Mouse (Mus musculus) thymus, postnatal 0 days (tissue): ENCODE measurements around the gene Abtb2. TPM values are rescaled to one million over a fixed set of nuclear protein-coding genes. Genes with fewer than 3 reads are reported as not detected.

Experiments used
- DNase-seq: peaks from one replicate; pipeline ENCODE4 v3.0.0-alpha.2; 2015; ENCODE audit warnings: low spot score
- polyA plus RNA-seq: library from polyadenylated mRNA; unstranded; fragments of >200 nt; fragmentation: Nextera tagmentation; extraction: Ambion mirVana; gene quantifications from 2 replicates; pipeline ENCODE4 v1.2.1, GENCODE M21; 2015

The Abtb2 gene
- polyA plus RNA-seq, 1 experiment from 2014 or later: 37.2 TPM

DNA sequence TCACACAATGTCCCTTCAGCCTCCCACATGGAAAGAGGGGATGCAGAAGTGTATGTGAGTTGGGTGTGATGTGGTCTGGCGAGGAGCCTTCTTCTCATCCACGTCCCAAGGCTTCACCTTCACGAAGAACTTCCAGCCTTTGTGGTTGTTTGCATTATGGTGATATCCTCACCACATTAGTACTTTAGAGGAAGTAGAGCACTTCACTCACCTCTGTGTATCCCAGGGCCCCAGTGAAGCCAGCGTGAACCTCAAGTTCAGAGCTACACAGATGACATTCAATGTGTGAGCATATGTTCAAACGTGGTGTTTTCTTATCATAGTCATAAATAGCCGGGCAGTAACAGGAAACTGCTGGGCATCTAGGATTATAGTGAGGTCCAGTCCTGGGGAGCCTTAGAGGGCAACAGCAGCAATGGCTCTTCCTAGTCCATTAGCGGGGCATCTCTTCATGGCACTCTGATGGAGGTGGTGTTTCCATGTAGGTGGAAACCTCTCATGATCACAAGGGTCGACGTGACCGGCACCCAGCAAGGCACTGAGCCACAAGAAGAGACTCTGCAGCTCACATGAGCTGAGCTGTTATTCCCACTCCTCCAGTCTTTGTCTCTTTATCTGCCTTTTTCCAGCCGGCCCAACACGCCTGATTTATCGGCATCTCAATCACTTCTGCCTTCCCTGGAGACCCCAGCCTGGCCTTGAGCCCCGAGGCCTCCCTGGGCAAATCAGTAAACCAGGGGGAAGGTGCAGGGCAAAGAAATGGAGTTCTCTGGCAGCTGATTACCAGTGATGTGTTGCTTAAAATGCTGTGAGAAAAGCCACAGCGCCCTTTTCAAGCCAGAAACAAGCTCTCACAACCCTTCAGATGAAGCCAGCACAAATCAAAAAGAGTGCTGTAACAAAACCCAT is 93.8 kb downstream of the Abtb2 start:
- peak; percentile 46 for DNase-seq

GRCm38 (mm10) chr2:103661696-103662095 is 95.6 kb downstream of the Abtb2 start:
- no peak for DNase-seq

- DNase-seq: peak; percentile 81
These were observed 96.0 kb downstream of the Abtb2 start for GRCm38 (mm10) chr2:103662121-103662520.

- DNase-seq: peak; percentile 60
These were observed 98.2 kb downstream of the Abtb2 start for GRCm38 (mm10) chr2:103664341-103664740.

- peak; percentile 79 for DNase-seq
These were observed 102.1 kb downstream of the Abtb2 start for GRCm38 (mm10) chr2:103667962-103668815.

DNA sequence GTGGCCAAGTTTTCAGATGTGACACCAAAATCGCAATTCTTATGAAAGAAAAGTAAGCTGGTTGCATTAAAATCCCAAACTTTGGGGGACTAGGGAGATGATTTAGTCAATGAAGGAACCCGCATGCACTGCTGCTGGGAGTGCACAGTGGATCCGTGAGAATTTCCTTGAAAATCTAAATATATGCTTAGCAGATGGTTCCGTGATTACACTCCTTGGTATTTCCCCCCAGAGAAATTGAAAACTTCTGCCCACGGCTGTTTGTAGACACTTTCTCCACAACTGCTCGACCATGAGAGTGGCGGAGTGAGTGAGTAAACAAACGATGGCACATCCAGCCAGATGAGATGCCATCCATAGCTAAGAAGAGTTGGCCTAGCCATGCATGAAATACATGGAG is 102.8 kb downstream of the Abtb2 start:
- DNase-seq: no peak

- no peak for DNase-seq
These were observed 103.5 kb downstream of the Abtb2 start for GRCm38 (mm10) chr2:103669561-103669960.

GRCm38 (mm10) chr2:103670276-103670680 is 104.2 kb downstream of the Abtb2 start:
- no peak for DNase-seq

DNA sequence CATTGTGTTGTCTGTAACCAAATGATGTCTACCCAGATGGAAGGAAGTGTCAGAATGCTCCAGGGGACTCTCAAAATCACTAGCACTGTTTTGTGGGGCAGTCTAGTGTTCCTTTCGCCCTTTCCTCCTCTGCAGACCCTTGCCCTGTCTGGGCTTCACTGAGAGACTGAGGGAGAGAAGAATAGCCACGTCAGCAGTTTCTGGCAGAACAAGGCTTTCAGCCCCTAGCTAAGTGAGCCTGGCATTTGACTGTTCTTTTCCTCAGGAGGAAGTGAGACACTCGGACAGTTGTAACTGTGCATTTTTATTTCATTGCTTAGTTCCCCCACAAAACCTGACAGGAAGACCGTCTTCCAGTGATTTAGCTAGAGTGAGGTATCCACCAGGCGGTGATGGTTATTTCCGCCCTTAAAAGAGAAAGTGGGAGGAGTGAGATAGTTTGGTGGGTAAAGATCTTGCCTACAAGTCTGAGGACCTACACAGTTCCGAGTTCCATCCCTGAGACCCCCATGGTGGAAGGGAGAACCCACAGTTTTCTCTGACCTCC is 106.5 kb downstream of the Abtb2 start:
- peak; percentile 63 for DNase-seq

- DNase-seq: no peak
These were observed 107.5 kb downstream of the Abtb2 start for GRCm38 (mm10) chr2:103673609-103674008.

DNA sequence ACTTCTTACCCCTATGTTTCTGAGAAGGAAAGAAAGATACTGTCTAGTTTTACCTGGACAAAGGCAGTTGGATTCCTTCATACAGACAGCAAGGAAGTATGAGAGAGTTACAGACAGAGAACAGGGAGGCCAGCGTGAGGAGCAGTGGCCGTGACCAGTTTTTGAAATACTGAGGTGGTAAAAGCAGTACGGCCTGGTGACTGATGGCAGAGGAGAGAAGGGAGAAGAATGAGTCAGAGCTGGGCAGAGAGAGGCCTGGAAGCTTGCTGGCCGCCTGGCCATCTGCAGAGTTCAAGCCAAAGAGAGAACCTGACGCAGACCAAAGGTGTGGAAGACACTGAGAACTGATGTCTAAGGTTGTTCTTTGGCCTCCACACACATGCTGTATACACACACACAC is 109.3 kb downstream of the Abtb2 start:
- DNase-seq: no peak

- no peak for DNase-seq
These were observed 110.7 kb downstream of the Abtb2 start for GRCm38 (mm10) chr2:103676808-103677207.

DNA sequence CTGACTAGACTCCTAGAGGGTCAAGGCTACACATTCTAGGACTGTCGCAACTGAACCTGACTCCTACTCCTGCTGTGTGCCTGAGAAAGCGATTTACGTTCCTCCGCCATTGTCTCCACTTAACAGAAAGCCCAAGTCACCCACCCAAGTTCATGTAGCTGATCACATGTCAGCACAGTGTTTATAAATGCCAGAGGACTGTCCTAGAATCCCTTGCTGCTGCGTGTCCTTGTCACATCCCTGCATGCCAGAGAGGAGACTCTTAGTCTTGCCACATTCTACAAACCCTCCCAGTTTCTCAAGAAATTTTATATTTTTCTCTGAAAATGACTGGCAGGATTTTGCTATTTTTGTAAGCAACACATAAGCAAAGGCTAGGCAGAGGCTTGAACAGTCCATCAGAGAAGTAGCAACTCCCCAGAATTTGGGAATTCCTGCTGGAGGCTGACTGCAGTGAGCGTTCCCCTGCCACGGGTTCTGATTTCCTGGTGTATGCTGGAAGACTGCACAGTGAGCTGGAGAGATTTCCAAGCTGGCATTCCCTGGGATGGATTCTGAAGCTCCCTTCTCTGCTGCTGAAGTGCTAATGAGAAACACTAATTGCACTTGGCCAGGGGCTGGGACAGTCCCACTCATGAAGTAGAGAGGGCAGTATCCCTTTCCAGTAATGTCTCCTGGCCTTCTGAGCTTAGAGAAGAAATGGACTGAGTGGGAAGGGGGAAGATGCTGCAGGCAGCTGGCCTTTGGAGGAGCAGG is 111.7 kb downstream of the Abtb2 start:
- no peak for DNase-seq

GRCm38 (mm10) chr2:103678433-103678832 is 112.3 kb downstream of the Abtb2 start:
- DNase-seq: no peak

DNA sequence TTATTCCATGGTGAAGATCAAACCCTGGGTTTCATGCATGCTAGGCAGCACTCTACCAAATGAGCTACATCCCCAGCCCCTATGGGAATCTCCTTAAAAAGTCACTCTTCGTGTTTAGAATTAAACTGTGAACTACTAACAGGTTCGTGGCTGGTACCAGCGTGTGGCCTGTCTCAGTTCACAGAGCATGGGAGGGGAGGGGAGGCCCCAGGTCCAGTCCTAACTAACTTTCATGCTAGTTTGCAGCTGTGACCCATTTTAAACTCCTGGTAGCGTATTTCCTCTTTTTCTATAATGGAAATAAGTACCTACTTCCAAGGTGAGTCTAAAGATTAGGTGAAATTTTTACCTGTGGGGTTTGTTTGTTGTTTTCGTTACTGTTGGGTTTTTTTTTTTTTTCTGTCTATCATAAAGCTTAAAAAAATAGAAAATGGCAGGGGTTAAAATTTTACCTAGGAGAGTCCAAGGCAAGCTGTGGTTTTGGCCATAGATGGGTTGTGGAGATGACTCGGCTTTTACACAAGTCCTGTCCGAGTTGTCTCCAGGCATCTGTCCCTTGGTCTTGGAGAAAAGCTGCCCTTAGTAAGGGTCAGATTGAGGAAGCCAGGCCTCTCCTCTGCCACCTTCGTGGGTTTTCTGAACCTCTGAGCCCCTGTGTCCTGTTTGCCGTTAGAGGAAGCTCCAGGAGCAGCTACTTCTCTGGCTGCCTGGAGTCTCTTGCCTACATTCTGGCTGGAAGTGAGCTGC is 114.4 kb downstream of the Abtb2 start:
- DNase-seq: peak; percentile 63

DNA sequence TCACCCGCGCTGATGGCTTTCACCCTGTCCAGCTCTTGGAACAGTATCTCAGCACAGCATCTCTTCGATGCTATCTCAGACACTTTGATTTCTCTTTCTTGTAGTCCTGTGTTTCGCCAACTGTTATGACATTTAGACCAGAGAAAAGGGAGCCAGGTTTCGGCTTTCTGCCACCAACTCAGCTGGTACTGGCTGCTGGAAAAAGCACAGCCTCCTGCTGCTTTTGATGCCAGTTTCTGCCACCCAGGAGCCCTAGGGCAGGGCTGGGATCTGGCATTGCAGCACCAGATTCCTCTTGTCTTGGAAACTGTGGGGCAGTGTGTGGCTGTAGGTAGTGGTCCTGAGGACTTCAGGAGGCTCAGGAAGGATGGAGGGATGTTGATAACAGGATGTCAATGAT is 115.0 kb downstream of the Abtb2 start:
- peak; percentile 24 for DNase-seq

GRCm38 (mm10) chr2:103682261-103682722 is 116.2 kb downstream of the Abtb2 start:
- DNase-seq: peak; percentile 97

DNA sequence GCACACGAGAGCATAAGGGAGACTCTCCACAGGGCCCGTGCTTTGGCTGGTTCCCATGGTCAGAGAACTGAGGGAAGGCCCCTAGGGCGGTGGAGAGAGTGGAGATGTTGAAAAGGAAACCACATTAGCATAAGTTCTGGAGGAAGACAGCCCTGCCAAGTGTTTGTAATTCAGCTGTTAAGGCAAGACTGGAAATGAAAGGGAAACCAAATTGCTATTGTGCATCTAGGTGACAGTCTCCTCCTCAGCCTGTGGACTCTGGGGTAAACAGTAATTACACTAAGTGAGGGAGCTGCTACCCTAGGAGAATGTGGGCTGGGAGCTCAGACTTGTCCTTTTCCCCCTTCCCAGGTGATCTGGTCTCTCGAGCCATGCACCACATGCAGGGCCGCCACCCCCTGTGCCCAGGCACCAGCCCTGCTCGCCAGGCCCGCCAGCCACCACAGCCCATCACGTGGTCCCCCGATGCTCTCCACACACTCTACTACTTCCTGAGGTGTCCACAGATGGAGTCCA is 116.9 kb downstream of the Abtb2 start:
- DNase-seq: peak; percentile 67

- peak; percentile 27 for DNase-seq
These were observed 118.3 kb downstream of the Abtb2 start for GRCm38 (mm10) chr2:103684431-103684830.
